Mouse (Mus musculus) embryo, embryonic 10.5 days (tissue): ENCODE measurements around the gene Kcnmb2.
A peak's percentile ranks its signal among the peaks of the same experiment; 100 is the strongest.

Experiments used
- DNase-seq: peaks from one replicate; pipeline ENCODE4 v3.0.0-alpha.2; 2015; ENCODE audit warnings: low spot score

Gene Kcnmb2

DNA sequence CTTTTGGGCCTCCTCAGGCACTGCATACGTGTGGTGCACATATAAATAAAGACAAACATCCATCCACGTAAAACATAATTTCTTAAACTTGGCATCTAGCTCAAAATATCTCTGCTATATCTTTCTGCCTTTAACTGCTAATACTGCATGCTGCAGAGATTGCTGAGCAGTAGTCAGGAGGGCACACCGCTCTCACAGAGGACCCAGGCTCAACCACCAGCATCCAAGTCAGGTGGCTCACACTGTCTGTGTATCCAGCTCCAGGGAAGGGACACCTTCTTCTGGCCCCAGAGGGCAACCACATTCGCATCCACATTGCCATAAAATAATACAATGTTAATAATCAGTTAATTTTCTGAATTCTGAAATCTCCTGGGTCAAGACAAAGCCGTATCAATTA lies 241.9 kb downstream of the Kcnmb2 start:
- DNase-seq, result no peak

DNA sequence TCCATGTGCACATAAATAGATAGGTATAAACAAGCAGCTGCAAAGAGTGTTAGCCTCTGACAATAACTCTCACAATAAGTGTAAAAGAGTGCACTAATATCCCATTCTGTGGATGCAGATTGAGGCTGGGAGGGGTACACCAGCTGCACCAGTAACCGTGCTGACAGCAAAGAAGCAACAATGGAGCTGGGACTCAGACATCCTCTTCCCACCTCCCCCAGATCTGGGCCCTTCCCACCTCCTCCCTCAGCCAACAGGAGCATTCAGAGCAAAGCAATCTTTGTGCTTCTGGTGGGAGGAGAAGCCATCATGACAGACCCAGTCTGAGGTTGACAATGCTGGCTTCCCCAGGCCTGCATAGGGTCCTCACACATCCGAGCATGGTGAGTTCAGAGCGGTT lies 242.3 kb downstream of the Kcnmb2 start:
- DNase-seq, result no peak

DNA sequence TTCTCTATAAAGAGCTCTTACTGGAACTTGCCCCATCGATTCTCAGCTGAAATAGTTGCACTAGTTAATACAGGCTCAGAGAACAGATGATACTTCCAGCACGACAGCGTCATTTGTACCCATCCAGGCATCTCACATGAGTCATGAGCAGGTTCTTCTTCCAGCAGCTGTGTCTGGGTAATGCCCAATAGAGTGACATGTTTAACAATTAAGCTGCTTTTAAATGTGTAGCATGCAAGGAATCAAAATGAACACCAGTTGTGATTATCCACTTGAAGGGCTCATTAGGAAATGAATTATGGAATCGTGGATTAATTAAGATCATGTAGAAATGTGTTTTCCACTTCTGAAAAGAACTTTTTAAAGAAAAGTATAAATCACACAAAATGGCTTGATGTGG lies 245.4 kb downstream of the Kcnmb2 start:
- DNase-seq, result no peak

DNA sequence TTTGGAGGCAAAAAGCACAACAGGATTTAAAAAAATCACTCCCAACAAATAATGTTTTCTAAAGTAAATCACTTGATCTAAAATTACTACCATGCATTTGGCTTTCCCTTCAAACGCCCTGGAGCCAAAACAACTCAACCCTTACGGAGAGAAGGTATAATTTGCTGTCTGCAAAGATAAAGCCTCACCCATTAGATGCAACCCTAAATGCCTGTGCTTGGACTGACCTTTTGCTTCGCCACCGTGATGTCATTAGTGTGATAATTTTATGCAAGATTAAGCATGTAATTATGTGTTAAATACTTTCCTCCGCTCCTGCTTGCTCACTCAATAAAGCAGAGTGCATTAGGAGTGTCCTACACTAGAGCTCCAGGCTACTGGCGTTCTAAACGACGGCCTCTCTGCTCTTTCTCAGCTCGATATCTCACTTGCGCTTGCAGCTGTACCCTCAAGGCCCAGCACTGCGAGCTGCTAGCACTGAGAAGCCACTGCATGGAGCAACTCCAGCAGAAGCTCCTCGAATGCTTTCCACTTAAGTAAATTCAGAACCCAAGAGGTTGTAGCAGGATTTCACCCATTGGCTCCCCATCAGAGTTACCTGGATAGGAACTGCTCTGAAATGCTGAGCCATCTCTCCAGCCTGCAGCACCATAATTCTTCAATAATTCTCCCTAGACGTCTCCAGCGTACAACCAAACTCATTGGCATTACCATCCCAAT lies 247.7 kb downstream of the Kcnmb2 start:
- no peak for DNase-seq

DNA sequence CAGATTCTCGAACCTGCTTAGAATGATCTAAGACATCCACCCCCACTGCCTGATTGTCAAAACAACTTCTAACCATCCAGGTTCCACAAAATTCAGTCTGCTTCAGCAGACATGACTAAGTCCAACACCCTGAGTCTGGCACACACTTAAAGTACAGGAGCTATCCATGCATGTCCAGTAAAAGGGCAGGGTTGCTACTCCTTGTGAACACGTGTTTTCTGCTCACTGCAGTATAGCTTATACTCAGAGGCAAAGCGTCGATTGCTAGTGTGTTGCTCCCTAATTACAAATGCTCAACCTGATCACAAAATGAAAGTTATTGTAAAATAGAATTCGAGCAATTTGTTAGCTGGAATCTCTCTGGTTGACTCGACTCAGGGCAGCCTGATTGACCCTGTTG lies 278.2 kb downstream of the Kcnmb2 start:
- DNase-seq, result no peak

DNA sequence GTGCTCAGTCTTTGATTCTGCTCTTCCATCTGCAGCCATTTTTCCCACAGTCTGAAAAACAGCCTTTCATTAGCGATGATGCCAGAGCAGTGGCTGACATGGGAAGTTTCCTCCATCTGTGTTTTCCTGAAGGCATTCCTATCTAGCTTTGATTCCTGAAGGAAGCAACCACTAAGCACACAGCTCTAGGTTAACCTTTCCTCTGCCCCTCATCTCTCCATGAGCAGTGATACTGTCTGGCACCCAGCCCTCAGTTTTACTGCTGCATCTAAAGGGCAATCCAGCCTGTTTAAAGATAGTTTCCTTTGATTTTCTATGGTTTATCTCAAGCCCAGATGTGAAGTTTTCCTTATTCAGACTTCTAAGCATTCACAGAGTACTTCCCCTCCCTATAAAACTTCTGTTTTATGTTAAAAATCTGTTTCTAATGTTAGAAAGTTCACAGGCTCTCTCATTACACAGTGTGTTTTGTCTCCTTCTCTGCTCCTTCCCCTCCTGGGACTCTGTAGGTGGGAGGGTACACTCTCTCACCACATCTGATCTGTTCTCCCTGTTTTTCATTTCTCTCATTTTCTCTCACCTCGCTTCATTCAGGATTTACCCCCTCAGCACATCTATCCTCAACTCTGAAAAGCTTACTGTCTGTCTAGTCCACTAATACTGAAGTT lies 283.7 kb downstream of the Kcnmb2 start:
- DNase-seq, result no peak

DNA sequence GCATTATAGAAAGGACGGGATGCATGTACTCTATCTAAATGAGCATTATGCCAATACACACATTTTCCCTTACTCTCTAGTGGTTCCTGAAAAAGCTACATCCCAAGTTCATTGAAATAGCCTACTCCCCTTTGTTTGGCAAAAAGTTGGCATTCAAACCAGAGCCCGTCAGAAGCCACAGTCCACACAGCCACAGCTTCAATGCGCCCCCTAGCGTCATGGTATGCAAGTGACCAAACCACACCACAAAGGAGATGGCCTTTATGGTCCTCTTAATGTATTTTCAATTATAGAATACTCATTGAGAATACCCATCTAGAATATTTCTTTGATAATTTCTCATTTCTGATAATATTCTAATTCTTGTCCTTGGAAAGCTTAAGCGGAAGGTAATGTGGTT lies 286.2 kb downstream of the Kcnmb2 start:
- DNase-seq, result peak; percentile 83

DNA sequence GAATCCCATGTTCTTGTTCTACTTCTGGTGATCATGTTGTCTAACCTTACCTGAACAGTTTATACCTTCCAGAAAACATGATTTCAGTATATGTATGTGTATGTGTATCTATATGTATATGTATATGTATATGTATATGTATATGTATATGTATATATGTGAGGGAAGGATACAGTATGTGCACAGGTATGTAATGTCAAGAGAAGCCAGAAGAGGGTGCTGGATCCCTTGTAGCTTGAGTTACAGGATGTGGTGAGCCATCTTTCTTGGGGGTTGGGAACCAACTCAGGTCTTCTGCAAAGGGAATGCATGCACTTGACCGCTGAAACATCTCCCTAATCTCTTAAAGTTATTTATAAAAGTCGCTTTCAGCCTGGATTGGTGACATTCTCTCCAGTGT lies 286.6 kb downstream of the Kcnmb2 start:
- peak; percentile 22 for DNase-seq

DNA sequence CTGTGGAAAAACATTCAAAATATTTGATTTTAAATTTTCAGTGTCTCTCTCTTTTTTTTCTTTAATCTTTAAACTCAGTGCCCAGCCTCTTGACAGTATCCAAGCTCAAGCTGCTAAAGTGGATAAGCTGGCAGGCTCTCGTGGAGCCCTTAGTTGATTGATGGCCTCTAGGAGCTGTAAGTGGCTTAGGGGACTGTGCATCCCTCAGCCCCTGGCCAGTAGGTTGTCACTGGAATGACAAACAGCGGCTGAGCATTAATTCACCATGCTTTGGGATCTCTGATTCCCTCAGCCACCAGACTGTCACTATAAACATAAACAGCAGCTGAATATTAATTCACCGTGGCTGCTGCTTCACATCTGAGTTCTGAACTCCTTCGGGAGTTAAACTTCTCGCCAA lies 287.6 kb downstream of the Kcnmb2 start:
- DNase-seq, result no peak

DNA sequence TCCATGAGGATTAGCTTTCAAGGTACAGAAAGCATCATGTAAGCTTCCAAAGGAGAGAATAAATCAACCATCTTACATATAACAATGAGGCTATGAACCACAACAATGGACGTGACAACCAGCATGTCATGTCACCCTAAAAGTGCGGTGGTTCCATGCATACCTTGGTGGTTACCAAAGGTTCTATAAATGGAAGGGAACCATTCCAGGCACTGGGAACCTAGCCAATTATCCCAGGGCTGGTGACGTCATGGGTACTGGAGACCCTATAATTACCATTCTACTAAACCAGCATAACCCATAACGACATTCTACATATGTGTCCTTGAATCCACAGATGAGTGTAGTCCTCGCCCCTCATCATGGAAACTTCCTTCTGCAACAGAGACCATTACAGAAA lies 291.7 kb downstream of the Kcnmb2 start:
- DNase-seq, result no peak

DNA sequence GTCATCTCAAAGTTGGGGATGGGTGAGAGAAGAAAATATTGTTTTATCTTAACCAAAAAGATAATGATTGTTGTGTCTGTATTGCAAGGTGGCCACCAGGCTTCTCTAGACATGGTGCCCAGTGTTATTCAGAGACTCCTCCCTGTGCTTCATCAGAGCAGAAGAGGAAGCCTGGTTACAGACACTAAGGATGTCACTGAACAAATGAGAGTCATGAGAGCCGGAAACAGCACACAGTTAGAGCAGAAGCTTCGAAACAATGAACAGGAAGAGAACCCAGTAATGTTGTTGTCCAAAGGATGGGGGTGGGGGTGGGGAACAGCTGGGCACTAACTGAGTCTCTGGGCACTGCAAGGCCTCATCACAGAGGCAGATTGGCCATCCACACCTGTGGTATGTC lies 324.4 kb downstream of the Kcnmb2 start:
- no peak for DNase-seq

DNA sequence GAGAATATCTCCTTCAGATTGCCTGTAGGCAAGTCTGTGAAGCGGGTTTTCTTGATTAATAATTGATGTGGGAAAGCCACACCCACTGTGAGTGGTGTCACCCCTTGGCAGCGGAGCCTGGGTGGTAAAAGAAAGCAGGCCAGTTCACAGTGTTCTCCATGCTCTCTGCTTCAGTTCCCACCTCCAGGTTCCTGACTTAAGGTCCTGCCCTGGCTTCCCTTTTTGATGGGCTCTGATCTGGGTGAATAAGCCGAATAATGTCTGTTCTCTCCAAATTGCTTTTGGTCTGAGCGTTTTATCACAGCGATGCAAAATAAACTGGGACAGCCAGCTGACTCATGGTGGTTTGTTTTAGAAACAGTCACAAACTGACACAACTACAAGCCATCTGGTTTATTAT lies 334.5 kb downstream of the Kcnmb2 start:
- DNase-seq, result no peak
